ENCODE assay signal across 8 mouse cellular contexts in genomic region chr8:104534779-104535141, GRCm38 (mm10). TPM values are rescaled to one million over a fixed set of nuclear protein-coding genes. Genes with fewer than 3 reads are reported as not detected.
DNase-seq lines count a peak whose midpoint lies in the region; ATAC-seq and TF ChIP-seq lines count a peak whose summit lies in the region.

No protein-coding gene starts in this region.

- peak overlapping the region; percentile 23; the same call in 1 of the 2 replicates for H3K9ac ChIP-seq in kidney, embryonic 14.5 days (ENCODE audit: low read depth, low read length)
- peak overlapping the region; percentile 95 for H3K9ac ChIP-seq in forebrain, embryonic 12.5 days
- H3K9ac ChIP-seq in kidney, postnatal 0 days (ENCODE audit: low read depth, low read length), result peak overlapping the region; percentile 94
- H3K9ac ChIP-seq in midbrain, embryonic 14.5 days (replicated peaks; ENCODE audit: low read length), result peak overlapping the region; percentile 92; the same call in 1 of the 2 replicates

- in situ Hi-C loops in Patski (cut with MboI; ENCODE audit: low pct_unique_long_range_greater_than_20kb), result no loop called here

- peaks cover 9% of the 10 kb centered on the region for H3K27me3 ChIP-seq in kidney, embryonic 14.5 days (ENCODE audit: control insufficient read depth, insufficient read depth, low read length)
- no peaks in the 10 kb centered on the region for H3K27me3 ChIP-seq in Patski
- H3K27me3 ChIP-seq in forebrain, embryonic 12.5 days, result peaks cover 27% of the 10 kb centered on the region
- 0 out of 2 replicates have a peak, but pooled peaks cover 4% of the 10 kb centered on the region for H3K27me3 ChIP-seq in kidney, postnatal 0 days (ENCODE audit: insufficient read depth, low read length)
- peaks cover 7% of the 10 kb centered on the region; the same call in 1 of the 2 replicates for H3K27me3 ChIP-seq in midbrain, embryonic 14.5 days (ENCODE audit: control insufficient read depth, insufficient read depth, low read length)

- POLR2A ChIA-PET in Patski (lab: Charles Lee), result interaction anchor here (1.0 kb wide), 1 partner anchor 20 kb away, joined by 3 read pairs; no protein-coding TSS in a partner anchor

- peak; percentile 48 for ATAC-seq in kidney, embryonic 14.5 days (ENCODE audit: low FRiP score, low TSS enrichment)
- ATAC-seq in Patski, result peak; percentile 27
- peak; percentile 72 for ATAC-seq in forebrain, embryonic 12.5 days (ENCODE audit: low FRiP score)
- ATAC-seq in kidney, postnatal 0 days (replicated peaks; ENCODE audit: low FRiP score, low read depth), result peak; percentile 53
- peak; percentile 59; the same call in 1 of the 2 replicates for ATAC-seq in midbrain, embryonic 14.5 days (ENCODE audit: low FRiP score, low TSS enrichment)

- 11% methylated on average over 9 of the region's 9 CpGs for WGBS in kidney, embryonic 14.5 days
- WGBS in forebrain, embryonic 12.5 days, result 12% methylated on average over 9 of the region's 9 CpGs
- WGBS in kidney, postnatal 0 days, result 9% methylated on average over 9 of the region's 9 CpGs
- WGBS in midbrain, embryonic 14.5 days, result 10% methylated on average over 9 of the region's 9 CpGs

- no peak for DNase-seq in kidney, adult 8-10 months
- DNase-seq in Patski (ENCODE audit: low read depth, low spot score), result no peak
- DNase-seq in kidney, postnatal 0 days (ENCODE audit: low spot score), result no peak
- DNase-seq in midbrain, embryonic 14.5 days, result no peak
- no peak for DNase-seq in embryo, embryonic 11 days
- no peak for DNase-seq in layer of hippocampus, adult 8-10 months (ENCODE audit: low spot score in 2 of 2)

- no peak overlapping the region for H3K27ac ChIP-seq in kidney, embryonic 14.5 days (ENCODE audit: low read depth, low read length)
- H3K27ac ChIP-seq in forebrain, embryonic 12.5 days, result no peak overlapping the region
- no peak overlapping the region for H3K27ac ChIP-seq in kidney, postnatal 0 days
- H3K27ac ChIP-seq in midbrain, embryonic 14.5 days (replicated peaks; ENCODE audit: low read depth, low read length), result peak overlapping the region; percentile 91; the same call in 1 of the 2 replicates

- no peaks in the 10 kb centered on the region for H3K9me3 ChIP-seq in kidney, embryonic 14.5 days (ENCODE audit: control insufficient read depth, low read length)
- no peaks in the 10 kb centered on the region for H3K9me3 ChIP-seq in forebrain, embryonic 12.5 days
- no peaks in the 10 kb centered on the region for H3K9me3 ChIP-seq in kidney, postnatal 0 days (replicated peaks; ENCODE audit: low read length)
- no peaks in the 10 kb centered on the region for H3K9me3 ChIP-seq in midbrain, embryonic 14.5 days (ENCODE audit: control insufficient read depth, low read length)

- no peak for TF ChIP-seq CTCF in Patski (IDR thresholded peaks at IDR 0.05)
- no peak for TF ChIP-seq CTCF in kidney, postnatal 0 days (IDR thresholded peaks at IDR 0.05; ENCODE audit: low read depth)

- peaks cover 7% of the 10 kb centered on the region; the same call in 1 of the 2 replicates for H3K4me1 ChIP-seq in kidney, embryonic 14.5 days (ENCODE audit: control insufficient read depth, insufficient read depth, low read length)
- H3K4me1 ChIP-seq in forebrain, embryonic 12.5 days, result peaks cover 21% of the 10 kb centered on the region
- H3K4me1 ChIP-seq in kidney, postnatal 0 days (replicated peaks; ENCODE audit: insufficient read depth, low read length), result peaks cover 6% of the 10 kb centered on the region
- peaks cover 20% of the 10 kb centered on the region for H3K4me1 ChIP-seq in midbrain, embryonic 14.5 days (ENCODE audit: control insufficient read depth, insufficient read depth, low read length)

- H3K4me2 ChIP-seq in kidney, embryonic 14.5 days (replicated peaks; ENCODE audit: low read depth, low read length), result peak overlapping the region; percentile 55
- H3K4me2 ChIP-seq in forebrain, embryonic 12.5 days, result peak overlapping the region; percentile 63
- peak overlapping the region; percentile 76 for H3K4me2 ChIP-seq in kidney, postnatal 0 days (ENCODE audit: low read length)
- peak overlapping the region; percentile 70 for H3K4me2 ChIP-seq in midbrain, embryonic 14.5 days (ENCODE audit: low read length)

- peak overlapping the region; percentile 90 for H3K4me3 ChIP-seq in kidney, embryonic 14.5 days (ENCODE audit: low read length)
- peak overlapping the region; percentile 95 for H3K4me3 ChIP-seq in forebrain, embryonic 12.5 days (replicated peaks)
- peak overlapping the region; percentile 96 for H3K4me3 ChIP-seq in kidney, postnatal 0 days (replicated peaks; ENCODE audit: low read depth, low read length)
- H3K4me3 ChIP-seq in midbrain, embryonic 14.5 days (replicated peaks; ENCODE audit: low read depth, low read length), result peak overlapping the region; percentile 93

- CTCF ChIA-PET in Patski (lab: Charles Lee), result interaction anchor here (0.6 to 1.4 kb wide), 7 partner anchors 9 to 100 kb away, joined by 3 to 8 read pairs (median 4); no protein-coding TSS in a partner anchor

- peaks cover 6% of the 10 kb centered on the region; the same call in 1 of the 2 replicates for H3K36me3 ChIP-seq in kidney, embryonic 14.5 days (ENCODE audit: control insufficient read depth, insufficient read depth, low read length)
- peaks cover 5% of the 10 kb centered on the region for H3K36me3 ChIP-seq in forebrain, embryonic 12.5 days (replicated peaks)
- peaks cover 5% of the 10 kb centered on the region; the same call in 1 of the 2 replicates for H3K36me3 ChIP-seq in kidney, postnatal 0 days (ENCODE audit: insufficient read depth, low read length)
- peaks cover 9% of the 10 kb centered on the region for H3K36me3 ChIP-seq in midbrain, embryonic 14.5 days (ENCODE audit: control insufficient read depth, insufficient read depth, low read length)

RNA-seq across cellular contexts. Expression of gene Car7, which starts 0.3 kb away (rescaled TPM):
- polyA plus RNA-seq in kidney, embryonic 14.5 days (2014; fragmentation: Nextera tagmentation; extraction: Ambion mirVana), result 1.3 and 1.8 TPM in 2 replicates
- polyA plus RNA-seq in Patski (2021), result 1.2 TPM
- polyA plus RNA-seq in forebrain, embryonic 12.5 days (2016; fragmentation: Nextera tagmentation; extraction: Ambion mirVana), result 1.5 and 1.6 TPM in 2 replicates
- polyA plus RNA-seq in kidney, postnatal 0 days (2015; fragmentation: Nextera tagmentation; extraction: Ambion mirVana), result 5.2 and 5.8 TPM in 2 replicates
- polyA plus RNA-seq in midbrain, embryonic 14.5 days (2014; fragmentation: Nextera tagmentation; extraction: Ambion mirVana), result 2.7 and 3.6 TPM in 2 replicates
- total RNA-seq in layer of hippocampus, adult 8-10 months (2022), result 10 to 100 TPM; 17.9 to 28.0 (median 21.8) TPM

RNA-seq across cellular contexts. Expression of gene Nae1, which starts 0.3 kb away (rescaled TPM):
- 123 and 129 TPM in 2 replicates for polyA plus RNA-seq in kidney, embryonic 14.5 days (2014; fragmentation: Nextera tagmentation; extraction: Ambion mirVana)
- 73.2 TPM for polyA plus RNA-seq in Patski (2021)
- 124 and 128 TPM in 2 replicates for polyA plus RNA-seq in forebrain, embryonic 12.5 days (2016; fragmentation: Nextera tagmentation; extraction: Ambion mirVana)
- 87.8 and 91.8 TPM in 2 replicates for polyA plus RNA-seq in kidney, postnatal 0 days (2015; fragmentation: Nextera tagmentation; extraction: Ambion mirVana)
- 113 and 122 TPM in 2 replicates for polyA plus RNA-seq in midbrain, embryonic 14.5 days (2014; fragmentation: Nextera tagmentation; extraction: Ambion mirVana)
- 10 to 100 TPM; 48.5 to 59.0 (median 51.3) TPM for total RNA-seq in layer of hippocampus, adult 8-10 months (2022)

RNA-seq across cellular contexts. Expression of gene Terb1, which starts 25.1 kb away (rescaled TPM):
- polyA plus RNA-seq in kidney, embryonic 14.5 days (2014; fragmentation: Nextera tagmentation; extraction: Ambion mirVana), result 0.33 and 0.79 TPM in 2 replicates
- polyA plus RNA-seq in Patski (2021), result 0.46 TPM
- 0.18 and 0.32 TPM in 2 replicates for polyA plus RNA-seq in forebrain, embryonic 12.5 days (2016; fragmentation: Nextera tagmentation; extraction: Ambion mirVana)
- 0.52 and 0.54 TPM in 2 replicates for polyA plus RNA-seq in kidney, postnatal 0 days (2015; fragmentation: Nextera tagmentation; extraction: Ambion mirVana)
- 0.38 and 0.53 TPM in 2 replicates for polyA plus RNA-seq in midbrain, embryonic 14.5 days (2014; fragmentation: Nextera tagmentation; extraction: Ambion mirVana)
- total RNA-seq in layer of hippocampus, adult 8-10 months (2022), result under 1 TPM; 0.65 to 0.80 (median 0.74) TPM

RNA-seq across cellular contexts. Expression of gene Pdp2, which starts 56.5 kb away (rescaled TPM):
- 15.1 and 18.7 TPM in 2 replicates for polyA plus RNA-seq in kidney, embryonic 14.5 days (2014; fragmentation: Nextera tagmentation; extraction: Ambion mirVana)
- 3.5 TPM for polyA plus RNA-seq in Patski (2021)
- polyA plus RNA-seq in forebrain, embryonic 12.5 days (2016; fragmentation: Nextera tagmentation; extraction: Ambion mirVana), result 14.2 and 14.9 TPM in 2 replicates
- polyA plus RNA-seq in kidney, postnatal 0 days (2015; fragmentation: Nextera tagmentation; extraction: Ambion mirVana), result 12.6 and 14.5 TPM in 2 replicates
- polyA plus RNA-seq in midbrain, embryonic 14.5 days (2014; fragmentation: Nextera tagmentation; extraction: Ambion mirVana), result 17.2 and 18.2 TPM in 2 replicates
- 10 to 100 TPM in 1 of 4 experiments, 1 to 10 TPM in 3; 8.0 to 10.2 (median 9.0) TPM for total RNA-seq in layer of hippocampus, adult 8-10 months (2022)

Comparison
In these comparisons a context has a peak if more than half of its experiments do, and no peak if none do; other contexts are left out.
1. H3K9ac ChIP-seq: peak in every context shown above with its lines; median percentile 95 in forebrain, embryonic 12.5 days; 94 in kidney, postnatal 0 days; 92 in midbrain, embryonic 14.5 days; 23 in kidney, embryonic 14.5 days.